Mouse (Mus musculus): ENCODE data around the gene Atcay. TPM values are rescaled to one million over a fixed set of nuclear protein-coding genes. Genes with fewer than 3 reads are reported as not detected.
"Not testable (repeated sequence)": the region's sequence is repeated elsewhere in the genome, so short reads cannot be mapped to it uniquely, and the experiment has no call there.

The Atcay gene
- total RNA-seq, 2 experiments from 2014 or later: 150 to 155 TPM

DNA sequence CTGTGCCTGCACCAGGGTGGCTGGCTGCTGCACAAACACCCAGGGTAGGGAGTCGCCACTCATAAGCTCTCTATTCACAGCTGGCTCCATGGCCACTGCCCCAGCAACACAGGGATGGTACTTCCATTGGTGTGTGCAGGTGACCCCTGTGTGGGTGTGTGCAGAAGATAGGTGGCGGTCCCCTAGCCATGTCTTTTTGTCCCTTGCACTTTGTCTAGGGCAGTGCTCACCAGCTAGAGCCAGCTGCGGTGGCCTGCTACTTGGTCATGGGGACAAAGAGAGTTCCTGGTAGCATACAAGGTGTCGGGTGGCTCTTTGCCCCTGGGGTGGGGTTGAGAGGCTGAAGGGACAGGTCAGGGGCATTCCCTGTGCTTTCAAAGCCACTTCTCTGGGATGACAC lies 13.5 kb upstream of the Atcay start:
- DNase-seq (ENCODE audit: low spot score in 2 of 2): no peak

DNA sequence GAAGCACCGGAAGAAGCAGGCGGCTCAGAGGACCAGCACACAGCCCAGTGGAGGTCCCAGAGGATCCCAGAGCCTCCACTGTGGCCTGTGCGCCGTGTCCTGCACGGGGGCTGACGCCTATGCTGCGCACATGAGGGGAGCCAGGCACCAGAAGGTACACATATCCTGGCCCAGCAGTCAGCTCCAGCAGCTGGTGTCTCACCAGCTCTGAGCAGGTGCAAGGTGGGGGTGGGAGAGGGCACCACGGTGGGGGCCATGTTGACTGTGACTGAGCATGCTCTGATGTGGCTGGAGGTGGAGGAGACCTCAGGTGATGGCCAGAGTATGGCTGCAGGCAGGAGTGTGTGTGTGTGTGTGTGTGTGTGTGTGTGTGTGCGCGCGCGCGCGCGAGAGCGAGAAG lies 11.4 kb upstream of the Atcay start:
- DNase-seq (ENCODE audit: low spot score in 2 of 2): no peak

DNA sequence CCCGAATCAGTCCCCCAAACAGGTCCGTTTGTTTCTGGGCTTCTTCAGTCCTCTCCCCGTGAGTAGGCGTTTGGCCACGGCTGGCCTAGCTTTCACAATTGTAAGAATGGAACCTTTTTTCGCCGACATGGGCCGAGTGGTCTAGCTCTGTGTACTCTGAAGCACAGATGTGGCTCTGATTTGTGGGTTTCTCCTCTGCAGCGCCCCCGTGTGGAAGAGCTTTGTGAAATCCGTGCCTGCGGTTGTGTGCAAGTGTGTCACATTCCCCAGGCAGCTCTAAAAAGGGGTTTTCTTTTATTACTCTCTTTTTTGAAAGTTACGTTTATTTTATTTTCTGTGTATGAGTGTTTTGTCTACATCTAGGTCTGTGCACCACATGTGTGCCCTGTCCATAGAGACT lies 10.2 kb upstream of the Atcay start:
- peak in 1 of 2 experiments; percentile 82 for DNase-seq (ENCODE audit: low spot score in 2 of 2)

DNA sequence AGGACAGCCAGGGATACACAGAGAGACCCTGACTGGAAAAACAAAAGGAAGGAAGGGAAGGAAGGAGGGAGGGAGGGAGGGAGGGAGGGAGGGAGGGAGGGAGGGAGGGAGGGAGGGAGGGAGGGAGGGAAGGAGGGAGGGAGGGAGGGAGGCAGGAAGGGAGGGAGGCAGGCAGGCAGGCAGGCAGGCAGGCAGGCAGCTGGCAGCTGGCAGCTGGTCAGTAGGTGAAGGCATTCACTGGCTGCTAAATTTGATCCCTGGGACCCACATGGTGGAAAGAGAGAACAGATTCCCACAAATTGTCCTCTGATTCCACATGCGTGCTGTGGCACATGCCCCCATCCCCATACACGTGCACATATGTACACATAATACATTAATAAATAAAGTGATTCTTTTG lies 8.0 kb upstream of the Atcay start:
- no peak for DNase-seq (ENCODE audit: low spot score in 2 of 2)

DNA sequence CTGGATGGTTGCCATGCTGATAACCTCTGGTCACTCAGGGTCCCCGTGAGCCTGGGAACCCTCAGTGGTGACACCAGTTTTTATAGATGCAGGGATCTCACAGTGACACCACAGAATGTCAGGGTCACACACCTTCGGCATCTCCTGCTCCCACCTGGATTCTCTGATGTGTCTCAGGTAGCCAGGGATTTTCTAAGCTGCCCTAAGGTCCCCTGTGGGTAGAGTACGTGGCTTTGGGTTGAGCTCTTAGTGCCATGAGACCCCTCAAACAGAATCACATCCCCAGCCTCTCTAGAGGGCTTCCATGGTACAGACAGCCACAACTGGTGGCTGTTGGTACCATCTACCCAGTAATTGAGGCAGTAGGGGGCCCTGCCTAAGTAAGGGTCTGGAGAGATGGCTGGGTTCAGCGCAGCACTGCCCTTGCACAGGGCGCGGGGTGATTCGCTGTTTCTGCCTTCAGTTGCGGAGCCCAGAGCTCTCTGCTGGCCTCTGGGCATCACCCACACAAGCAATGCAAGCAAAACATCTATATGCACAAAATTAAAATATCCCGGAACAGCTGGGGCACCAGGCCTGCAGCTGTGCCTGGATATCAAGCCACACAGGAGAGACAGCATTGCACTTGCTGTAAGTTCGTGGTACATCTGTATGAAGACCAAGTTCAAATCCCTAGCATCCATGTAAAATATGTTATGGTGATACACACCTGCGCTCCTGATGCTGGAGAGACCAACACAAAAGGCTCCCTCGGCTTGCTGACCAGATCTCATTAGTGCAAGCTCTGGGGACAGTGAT lies 6.0 kb upstream of the Atcay start:
- DNase-seq (ENCODE audit: low spot score in 2 of 2): no peak

DNA sequence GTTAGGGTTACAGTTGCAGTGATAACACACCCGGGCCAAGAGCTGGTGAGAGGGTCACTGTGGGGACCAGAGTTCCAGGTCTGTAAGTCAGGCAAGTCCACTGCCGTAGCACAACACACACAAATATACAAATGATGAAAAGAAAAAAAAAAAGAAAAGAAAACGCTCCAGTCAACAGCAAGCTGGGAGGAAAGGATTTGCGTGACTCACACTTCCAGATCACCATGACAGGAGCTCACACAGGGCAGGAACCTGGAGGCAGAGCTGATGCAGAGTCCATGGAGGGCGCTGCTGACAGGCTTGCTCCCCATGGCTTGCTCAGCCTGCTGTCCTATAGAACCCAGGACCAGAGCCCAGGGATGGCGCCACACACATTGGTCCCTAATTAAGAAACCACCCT lies 3.6 kb upstream of the Atcay start:
- DNase-seq (ENCODE audit: low spot score in 2 of 2): no peak

DNA sequence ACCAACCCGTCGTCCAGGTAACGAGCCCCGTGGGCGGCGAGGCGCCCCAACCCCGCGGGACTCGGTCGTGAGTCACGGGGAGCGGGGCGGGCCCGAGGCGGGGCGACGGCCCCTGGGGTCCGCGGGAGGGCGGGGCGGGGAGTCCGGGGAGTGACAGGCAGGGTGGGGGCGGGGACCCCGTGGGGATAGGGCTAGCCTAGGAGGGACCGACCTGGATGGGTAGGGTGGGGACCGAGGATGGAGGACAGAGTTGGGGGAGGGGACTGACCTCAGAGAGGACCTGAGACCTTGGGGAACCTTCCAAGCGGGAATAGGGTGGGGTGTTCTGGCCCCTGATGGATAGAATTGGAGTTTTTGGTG lies 2.6 kb upstream of the Atcay start:
- no peak for DNase-seq (ENCODE audit: low spot score in 2 of 2)

DNA sequence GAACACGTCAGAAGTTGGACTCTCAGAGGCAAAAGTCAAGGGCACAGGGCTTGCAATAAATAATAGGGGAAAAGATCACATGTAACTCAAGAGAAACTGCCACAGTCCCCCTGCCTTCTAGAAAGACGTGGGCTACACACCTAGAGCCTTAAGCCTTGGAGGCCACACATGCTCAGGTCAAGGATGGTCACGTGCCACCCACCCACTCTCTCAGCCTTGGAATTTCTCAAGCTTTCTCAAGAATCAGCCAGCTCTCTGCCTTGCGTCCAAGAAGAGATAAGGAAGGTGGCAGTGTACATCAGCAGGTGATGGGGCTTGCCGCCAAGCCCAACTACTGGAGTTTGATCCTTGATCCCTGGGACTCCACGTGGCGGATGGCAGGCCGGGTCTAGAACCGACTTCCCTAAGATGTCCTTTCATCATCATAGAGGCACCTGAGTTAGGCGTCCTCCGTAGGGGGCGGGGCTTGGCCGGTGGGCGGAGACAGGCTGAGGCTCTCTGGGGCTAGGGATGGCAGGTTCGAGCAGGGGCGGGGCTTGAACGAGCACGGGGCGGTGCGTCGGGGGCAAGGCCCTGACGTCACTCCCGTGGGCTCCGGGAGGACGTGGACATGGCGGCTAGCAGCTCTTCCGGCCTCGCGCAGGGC lies 2.1 kb upstream of the Atcay start, which contains the start of gene Zfr2:
Gene Zfr2, plus strand, starts transcription at position 576 of the 646 bp plus-strand sequence.
- DNase-seq (ENCODE audit: low spot score in 2 of 2): peak; percentile 90 to 92

DNA sequence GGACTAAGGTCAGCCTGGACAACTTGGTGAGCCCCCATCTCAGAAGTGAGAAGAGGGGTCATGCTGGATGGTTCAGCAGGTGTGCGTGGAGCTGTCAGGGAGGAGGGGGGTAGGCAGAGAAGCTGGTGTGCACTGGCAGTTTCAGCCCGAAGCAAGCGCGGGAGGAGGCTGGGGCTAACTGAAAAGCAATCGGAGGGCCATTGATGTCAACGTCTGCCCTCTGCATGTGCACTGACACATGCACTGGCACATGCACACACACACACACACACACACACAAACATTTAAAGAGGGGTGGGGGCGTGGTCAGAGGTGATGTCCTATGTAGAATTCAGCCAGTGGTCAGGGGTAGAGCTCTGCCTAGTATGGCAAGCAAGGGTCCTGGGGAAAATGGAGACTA lies 803 bp upstream of the Atcay start:
- no peak for DNase-seq (ENCODE audit: low spot score in 2 of 2)

DNA sequence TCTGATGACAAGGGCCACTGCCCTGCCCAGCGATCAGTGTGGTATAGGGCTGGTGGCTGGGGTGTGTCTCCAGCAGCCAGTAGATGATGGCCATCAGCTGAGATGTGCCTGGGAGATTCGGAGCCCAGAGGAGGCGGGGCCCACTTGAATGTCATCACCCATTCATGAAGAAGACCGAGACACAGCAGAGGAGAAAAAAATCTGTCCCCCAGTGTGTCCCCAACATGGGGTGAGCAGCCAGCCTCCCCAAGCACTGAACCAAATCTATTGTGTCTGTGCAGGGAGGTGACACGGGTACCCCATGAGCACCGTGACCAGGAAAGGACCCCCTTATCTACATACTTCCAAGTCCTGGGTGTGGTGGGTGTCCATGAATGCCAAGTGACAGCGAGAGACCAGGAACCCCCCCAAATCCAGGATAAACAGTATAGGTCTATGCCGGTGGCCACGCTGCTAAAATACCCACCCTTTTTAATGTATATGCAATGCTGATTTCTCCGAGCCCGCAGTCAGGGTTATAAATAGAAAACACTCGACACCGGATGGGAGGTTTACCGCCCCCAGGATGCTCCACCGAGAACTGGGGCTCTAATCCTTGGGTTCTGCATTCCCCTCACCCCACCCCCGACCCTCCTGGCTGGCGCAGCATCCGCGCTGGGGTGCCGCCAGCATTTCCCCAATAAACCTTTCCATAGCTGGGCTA lies 747 bp downstream of the Atcay start:
- DNase-seq (ENCODE audit: low spot score in 2 of 2): peak in 1 of 2 experiments; percentile 54

DNA sequence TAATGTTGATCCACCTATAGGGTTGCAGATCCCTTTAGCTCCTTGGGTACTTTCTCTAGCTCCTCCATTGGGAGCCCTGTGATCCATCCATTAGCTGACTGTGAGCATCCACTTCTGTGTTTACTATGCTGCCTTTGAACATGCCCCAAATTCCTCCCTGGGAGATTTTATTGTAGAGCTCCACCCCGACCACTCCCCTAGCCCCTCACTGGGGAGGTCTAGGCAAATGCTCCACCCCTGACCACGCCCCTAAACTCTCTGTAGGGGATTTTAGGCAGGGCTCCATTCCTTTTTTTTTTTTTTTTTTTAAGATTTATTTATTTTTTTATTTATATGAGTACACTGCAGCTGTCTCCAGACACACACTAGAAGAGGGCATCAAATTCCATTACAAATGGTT lies 6.9 kb downstream of the Atcay start:
- not testable (repeated sequence) for DNase-seq (ENCODE audit: low spot score in 2 of 2)

DNA sequence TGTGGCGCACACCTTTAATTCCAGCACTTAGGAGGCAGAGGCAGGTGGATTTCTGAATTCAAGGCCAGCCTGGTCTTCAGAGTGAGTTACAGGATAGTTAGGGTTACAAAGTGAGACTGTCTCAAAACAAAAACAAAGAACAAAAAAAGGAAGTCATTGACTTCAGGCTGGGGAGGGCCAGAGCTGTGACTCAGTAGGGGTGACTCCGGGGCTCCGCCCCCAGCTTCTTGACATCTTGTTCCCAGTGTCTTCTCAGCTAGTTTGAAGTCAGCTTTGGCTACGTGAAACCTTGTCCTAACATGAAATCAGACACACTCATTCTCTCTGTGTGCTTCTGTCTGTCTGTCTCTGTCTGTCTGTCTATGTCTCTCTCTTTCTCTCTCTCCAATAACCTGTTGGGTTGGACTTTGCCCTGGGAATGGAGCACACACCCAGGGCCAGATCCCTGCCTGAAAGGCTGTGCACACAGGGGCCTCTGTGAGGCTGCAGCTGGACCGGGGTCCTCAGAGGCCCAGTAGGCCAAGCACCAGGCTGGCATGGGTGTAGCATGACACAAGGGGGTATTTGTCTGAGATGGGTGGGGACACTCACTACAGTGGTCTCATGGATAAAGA lies 9.1 kb downstream of the Atcay start:
- no peak for DNase-seq (ENCODE audit: low spot score in 2 of 2)

DNA sequence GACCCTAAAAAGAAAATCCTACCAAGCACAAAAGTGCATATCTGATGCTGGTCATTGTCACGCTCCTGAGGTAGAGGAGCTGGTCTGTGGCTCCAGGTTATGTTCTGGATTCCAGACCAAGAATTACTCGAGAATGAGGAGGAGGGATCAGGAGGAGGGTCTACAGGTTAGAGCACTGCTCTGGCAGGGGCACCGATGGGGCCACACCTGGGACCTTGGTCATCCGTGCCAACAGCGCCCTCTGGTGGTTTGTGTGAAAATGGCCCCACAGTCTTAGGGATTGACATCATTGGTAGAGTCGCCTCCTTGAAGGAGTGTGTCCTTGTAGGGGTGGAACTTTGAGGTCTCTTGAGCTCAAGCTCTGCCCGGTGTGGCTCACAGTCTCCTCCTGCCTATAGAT lies 12.7 kb downstream of the Atcay start:
- DNase-seq (ENCODE audit: low spot score in 2 of 2): peak in 1 of 2 experiments; percentile 57

DNA sequence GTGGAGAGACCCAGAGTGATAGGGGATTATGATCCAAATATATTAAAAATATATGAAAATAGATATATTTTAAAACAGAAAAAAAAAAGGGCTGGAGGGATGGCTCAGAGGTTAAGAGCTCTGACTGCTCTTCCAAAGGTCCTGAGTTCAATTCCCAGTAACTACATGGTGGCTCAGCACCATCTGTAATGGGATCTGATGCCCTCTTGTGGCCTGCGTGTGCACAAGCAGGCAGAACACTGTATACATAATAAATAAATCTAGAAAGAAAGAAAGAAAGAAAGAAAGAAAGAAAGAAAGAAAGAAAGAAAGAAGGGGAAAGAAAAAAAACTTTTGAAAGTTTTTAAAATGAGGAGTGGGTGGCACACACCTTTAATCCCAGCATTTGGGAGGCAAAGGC lies 13.4 kb downstream of the Atcay start:
- DNase-seq (ENCODE audit: low spot score in 2 of 2): not testable (repeated sequence)

DNA sequence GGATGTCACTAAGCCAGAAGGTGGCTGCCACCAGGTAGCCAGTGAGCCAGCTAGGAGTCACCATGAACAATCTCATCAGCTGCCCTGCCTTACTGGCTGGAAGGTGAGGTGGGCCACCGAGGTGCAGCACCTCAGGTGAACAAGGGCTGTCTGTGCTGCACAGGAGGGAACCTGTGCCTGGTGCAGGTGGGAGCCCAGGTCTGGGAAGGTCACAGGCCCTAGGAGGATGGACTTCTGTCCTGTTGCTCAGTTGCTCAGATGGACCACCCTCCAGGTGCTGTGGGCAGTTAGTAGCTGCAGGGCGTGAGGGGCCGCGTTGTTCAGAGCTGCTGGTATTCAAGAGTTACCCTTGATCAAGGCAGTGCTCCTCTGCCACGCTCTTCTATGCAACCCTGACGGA lies 13.8 kb downstream of the Atcay start:
- DNase-seq (ENCODE audit: low spot score in 2 of 2): no peak

DNA sequence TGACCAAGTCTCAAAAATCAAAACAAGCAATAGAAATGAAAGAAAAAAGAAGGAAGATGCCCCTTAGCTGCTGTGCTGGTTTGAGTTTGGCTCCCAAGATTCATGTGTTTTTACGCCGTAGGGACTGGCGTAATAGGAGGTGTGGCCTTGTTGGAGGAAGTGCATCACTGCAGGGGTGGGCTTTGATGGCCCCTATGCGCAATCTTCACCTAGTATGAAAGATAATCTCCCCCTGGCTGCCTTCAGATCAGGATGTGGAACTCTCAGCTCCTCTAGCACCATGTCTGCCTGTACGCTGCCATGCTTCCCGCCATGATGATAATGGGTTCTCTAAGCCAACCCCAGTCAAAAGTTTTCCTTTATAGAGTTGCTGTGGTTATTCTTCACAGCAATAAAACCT lies 14.4 kb downstream of the Atcay start:
- DNase-seq (ENCODE audit: low spot score in 2 of 2): no peak

DNA sequence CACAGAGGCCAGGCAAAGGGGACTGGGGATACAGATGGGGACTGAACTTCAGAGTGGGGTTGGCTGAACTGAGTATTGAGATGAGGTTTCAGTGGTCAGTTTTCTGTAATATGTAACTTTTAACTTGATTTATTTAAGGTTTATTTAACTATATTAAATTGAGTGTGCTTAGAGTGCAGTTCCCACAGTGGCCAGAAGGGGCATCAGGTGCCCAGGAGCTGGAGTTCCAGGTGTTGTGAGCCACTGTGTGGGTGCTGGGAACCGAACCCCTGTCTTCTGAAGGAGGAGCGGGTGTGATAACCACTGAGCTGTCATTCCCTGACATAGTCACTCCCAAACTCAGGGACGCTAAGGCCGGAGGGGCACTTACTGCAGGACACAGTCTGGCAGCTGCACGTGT lies 20.5 kb downstream of the Atcay start:
- DNase-seq (ENCODE audit: low spot score in 2 of 2): no peak

DNA sequence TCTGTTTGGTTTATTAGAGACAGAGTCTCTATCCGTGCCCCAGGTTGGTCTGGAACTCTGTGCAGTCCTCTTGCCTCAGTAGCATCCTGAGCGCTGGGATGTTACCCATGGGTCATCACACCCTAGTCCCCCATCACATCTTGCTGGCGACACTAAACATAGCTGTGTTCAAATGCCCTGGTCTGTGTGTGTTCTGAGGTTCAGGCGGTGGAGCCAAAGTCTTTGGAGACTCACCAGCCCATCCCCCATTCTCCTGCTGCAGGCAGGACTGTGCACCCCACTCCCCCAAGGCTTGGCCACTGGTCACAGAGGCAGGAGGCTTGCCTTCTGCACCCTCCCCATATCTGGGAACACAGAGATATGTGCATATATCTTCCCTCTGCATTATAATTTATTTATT lies 26.5 kb downstream of the Atcay start:
- no peak for DNase-seq (ENCODE audit: low spot score in 2 of 2)

DNA sequence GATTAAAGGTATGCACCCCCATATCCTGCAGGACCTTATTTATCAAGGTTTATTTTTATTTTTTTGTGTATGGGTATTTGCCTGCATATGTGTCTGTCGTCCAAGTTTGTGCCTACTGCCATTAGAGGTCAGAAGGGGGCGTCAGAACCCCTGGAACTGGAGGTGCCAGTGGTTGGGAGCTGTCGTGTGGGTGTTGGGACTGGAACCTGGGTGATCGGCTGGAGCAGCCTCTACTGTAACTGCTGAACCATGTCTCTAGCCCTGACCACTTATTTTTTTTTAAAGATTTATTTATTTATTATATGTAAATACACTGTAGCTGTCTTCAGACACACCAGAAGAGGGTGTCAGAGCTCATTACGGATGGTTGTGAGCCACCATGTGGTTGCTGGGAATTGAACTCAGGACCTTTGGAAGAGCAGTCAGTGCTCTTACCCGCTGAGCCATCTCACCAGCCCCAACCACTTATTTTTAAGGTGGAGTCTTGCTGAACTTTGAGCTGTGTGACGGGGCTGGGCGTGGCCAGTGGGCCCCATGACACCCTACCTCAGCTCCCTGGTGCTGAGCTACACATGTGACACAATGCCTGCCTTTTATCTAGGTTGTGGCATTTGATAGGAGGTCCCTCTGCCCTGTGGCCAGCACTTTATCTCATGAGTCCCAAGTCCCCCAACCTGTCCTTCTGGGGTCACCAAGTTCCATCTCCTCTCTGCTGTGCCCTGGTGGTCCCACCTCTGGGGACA lies 27.5 kb downstream of the Atcay start:
- DNase-seq (ENCODE audit: low spot score in 2 of 2): no peak

DNA sequence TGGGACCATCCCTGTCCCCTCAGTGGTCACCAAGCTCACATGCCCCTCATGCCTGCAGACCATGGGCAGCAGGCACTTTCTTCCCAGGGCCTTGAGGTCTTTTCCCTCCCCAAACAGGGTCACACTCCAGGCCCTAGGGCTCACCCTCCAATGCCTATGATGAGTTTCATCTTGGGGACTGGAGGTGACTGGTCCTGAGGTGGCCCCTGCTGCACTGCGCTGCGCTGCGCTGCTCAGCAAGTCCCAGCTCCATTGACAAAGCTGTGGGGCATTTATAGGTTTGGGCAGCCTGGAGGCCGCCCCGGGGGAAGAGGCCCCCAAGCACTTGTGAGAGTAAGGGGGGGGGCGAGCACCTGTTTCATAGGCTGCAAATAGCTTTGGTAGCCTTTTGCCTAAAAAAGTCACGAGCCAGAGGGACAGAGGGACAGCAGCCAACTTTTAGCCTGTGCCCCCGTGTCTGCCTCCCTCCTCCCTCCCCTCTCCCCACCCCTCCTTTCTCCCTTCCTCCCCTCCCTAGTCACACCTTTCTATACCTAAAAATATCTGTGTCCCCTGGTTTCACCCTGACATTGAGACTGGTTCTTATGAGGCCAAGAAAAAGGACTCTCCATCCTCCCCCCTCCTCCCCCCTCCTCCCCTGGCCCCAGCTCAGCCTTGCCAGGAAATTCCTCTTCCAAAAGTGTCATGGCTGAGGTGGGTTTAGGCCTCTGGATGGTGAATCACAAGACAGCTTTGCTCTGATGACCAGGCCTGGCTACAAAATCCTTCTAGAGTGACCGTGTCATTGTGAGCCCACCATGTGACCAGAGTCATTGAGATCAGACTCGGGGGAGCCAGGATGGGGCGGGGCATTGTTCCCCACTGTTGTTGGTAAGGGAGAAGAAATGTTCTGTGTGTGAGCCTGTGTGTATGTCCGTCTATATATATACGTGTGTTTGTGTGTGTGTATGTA lies 28.6 kb downstream of the Atcay start, which contains the start of gene Nmrk2:
Gene Nmrk2, minus strand, starts transcription at position 245 of the 952 bp plus-strand sequence.
- DNase-seq (ENCODE audit: low spot score in 2 of 2): no peak

All from layer of hippocampus, adult 18-20 months (tissue).